Mouse (Mus musculus) B cell, adult 2 months (primary cell): ENCODE data around the gene Spesp1.

Source experiments
- DNase-seq, 2 experiments: peaks; one replicate each; pipeline ENCODE4 v3.0.0; 2022

Spesp1 gene

DNA sequence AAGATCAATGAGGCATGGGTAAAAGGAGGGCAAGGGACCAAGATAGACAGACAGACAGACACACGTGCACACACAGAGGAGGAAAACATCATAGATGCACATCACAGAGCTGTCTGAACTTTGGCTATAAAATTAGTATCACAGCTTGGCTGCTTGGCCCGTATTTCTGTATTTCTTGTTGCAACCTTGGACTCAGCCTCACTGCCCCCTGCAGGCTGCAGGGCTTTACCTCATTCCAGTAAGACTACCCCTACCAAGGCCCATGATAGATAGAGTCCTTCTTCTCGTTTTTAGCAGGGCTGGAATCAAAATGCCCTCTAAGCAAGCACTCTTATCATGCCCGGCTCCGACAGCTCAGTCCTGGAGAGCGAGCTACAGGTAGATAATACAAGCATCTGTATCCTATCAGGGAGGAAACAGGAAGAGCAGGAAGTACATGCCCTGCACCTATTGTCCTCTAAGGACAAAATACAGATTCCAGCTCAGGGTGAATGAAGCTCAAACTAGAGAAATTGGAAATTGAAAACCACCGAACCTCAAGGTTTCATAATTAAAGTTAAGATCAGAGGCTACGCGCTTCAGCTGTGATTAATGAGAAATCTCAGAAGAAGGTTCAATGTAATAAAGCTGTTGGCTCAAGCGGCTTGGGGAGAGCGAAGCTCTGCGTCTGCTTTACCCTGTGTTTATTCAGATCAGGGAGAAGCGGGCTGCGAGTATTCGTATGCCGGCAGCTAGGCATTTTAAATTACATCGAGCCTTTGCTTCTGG, 36.2 kb downstream of the Spesp1 start:
- no peak for DNase-seq

GRCm38 (mm10) chr9:62244612-62245010, 37.4 kb downstream of the Spesp1 start:
- DNase-seq = no peak

GRCm38 (mm10) chr9:62243991-62244611, 37.9 kb downstream of the Spesp1 start:
- peak; percentile 60 to 62 for DNase-seq

GRCm38 (mm10) chr9:62240036-62240435, 42.0 kb downstream of the Spesp1 start:
- DNase-seq = no peak

DNA sequence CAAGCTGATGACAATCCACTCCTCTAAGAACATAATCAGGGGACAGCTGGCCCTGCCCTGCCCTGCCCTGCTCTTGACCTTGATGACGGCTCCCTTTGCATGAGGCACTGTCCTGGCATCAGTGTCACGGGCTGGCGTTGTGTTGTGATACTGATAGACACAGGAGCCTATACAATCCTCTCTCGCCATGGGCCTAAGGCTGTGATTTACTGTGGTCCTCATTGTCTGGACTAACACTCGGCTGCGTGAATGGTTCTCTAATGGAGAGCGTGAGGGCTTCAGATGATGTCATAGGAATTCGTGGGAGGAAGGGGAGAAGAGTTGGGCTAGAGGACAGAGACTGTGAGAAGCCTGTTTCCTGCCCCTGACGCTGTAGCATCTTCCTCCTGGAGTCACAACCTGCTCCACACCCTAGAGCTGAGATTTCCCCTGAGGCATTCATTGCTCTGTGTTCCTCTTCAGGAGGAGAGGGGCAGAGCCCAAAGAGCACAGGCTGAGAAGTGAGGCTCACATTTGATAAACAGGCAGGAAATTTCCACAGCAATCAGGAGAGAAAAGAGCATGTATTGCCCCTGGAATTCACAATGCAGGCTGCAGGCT, 44.5 kb downstream of the Spesp1 start:
- no peak for DNase-seq

GRCm38 (mm10) chr9:62235501-62235900, 46.5 kb downstream of the Spesp1 start:
- DNase-seq = no peak

DNA sequence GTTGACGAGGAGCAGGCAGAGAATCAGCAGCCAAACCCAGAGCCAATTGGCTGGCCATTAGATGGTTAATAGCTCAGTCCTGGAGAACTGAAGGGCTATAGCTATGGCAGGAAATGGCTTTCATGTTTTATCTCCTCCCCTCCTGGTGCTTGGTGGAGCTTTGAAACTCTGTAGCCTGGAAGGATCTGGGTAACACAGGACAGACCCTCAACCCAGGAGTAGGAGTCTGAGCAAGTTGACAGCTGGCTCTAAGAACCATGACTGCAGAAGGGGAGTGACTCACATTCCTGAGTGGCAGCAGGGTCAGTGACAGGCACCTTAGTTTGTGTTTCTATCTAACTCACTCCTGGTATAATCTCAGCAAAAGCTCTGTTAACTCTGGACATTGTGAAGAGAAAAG, 49.4 kb downstream of the Spesp1 start:
- no peak for DNase-seq

DNA sequence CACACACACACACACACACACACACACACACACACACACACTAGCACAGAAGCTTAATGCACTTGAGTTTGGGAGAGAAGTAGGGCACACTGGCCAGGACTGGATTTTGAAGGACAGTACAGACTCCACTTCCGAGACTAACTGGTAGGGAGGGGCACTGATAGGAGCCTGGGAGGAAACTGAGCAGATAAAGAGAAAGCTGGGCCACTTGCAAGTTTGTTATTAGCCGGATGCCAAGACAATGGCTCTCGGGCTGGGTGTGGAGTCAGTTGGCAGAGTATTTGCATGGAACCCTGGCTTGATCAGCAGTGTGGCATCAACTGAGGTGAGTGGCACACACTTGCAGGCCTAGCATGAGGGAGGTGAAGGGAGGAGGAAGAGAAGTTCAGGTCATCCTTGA, 51.0 kb downstream of the Spesp1 start:
- no peak for DNase-seq

GRCm38 (mm10) chr9:62229985-62230384, 52.0 kb downstream of the Spesp1 start:
- no peak for DNase-seq

DNA sequence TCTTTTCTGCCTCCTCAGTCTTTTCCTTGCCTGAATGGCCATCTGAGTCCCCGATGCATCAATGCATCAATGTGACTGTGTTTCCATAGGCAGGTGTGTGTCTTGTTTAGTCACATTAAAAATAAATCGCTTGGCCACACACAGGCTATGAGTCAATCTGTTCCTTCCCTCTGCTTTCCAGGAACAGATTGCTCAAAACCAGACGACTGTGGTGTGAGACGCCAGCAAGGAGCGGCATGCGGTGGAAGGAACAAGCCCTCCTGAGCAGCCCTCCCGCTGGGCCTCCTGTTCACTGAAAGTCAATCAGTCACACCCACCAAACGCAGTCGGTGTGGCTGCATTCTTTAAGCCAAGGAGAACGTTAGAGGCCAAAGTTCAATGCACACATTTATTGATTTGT, 59.5 kb downstream of the Spesp1 start:
- DNase-seq = no peak

DNA sequence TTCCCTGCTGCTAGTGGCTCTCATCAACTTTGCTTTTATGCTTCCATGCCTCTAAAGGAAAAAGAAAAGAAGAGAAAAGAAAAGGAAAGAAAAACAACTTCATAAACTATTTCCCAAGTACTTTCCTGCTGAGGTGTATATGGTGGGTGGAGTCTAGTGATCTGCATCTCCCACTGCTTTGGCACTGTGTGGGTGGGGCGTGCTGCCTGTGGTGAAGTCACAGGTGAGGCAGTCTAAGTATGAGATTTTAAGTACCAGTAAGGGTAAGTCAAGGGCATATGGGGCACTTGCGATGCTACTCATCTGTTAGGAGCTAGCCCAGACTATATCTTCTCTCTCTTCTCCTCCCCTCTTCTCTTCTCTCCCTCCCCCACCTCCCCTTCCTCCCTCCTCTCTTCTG, 60.0 kb downstream of the Spesp1 start:
- no peak for DNase-seq
